Mouse (Mus musculus): ENCODE measurements around the gene Ing2. TPM values are rescaled to one million over a fixed set of nuclear protein-coding genes. Genes with fewer than 3 reads are reported as not detected.

Gene Ing2
- total RNA-seq, 2 experiments from 2014 or later = 10.5 to 11.6 TPM

DNA sequence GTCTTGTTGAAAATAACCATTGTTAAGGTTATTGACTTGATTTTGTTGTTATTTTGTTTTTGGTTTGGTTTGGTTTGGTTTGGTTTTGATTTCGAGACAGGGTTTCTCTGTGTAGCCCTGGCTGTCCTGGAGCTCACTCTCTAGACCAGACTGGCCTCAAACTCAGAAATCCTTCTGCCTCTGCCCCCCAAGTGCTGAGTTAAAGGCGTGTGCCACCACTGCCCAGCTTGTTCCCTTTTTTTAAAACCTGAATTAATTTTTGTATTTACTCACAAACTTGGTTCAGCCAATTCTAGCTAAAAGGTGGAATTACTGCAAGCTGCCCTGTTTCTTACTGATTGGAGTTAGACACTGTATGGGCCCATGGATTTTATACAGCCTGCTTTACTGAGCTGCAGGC is 1.3 kb upstream of the Ing2 start:
- DNase-seq = no peak
- intact Hi-C loops (cut with DNase I) = loop anchor here (2.0 to 5.0 kb wide), 2 partner anchors 14 to 144 kb away; partner anchors contain the start of genes Rwdd4a and Trappc11

- intact Hi-C loops (cut with DNase I) = loop anchor here (2.0 to 5.0 kb wide), 2 partner anchors 15 to 144 kb away; partner anchors contain the start of genes Rwdd4a and Trappc11
Observed at GRCm38 (mm10) chr8:47676224-47676623, 868 bp upstream of the Ing2 start.

DNA sequence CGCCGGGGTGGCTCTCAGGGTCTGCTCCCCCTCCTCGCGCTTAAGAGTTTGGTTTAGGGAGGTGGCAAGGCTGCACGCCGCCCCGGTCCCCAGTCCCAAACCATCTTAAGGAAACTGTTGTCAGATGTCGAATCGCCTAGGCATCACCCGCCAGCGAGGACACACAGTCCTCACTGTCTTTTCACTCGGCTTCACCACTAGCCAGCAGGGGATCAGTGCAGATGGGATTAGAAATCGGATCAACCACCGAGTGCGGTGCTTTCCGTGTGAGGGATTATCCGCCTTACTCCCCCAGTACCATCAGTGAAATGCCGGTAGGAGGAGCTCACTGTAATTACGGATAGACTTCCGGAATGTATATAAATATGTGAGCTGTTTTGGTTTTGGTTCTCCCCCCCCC is 430 bp upstream of the Ing2 start:
- intact Hi-C loops (cut with DNase I) = loop anchor here (2.0 to 5.0 kb wide), 3 partner anchors 15 to 143 kb away; partner anchors contain the start of genes Cdkn2aip, Rwdd4a and Trappc11
- no peak for DNase-seq

More at GRCm38 (mm10) chr8:47676224-47676623, 868 bp upstream of the Ing2 start:
- DNase-seq = peak; percentile 8 to 14

DNA sequence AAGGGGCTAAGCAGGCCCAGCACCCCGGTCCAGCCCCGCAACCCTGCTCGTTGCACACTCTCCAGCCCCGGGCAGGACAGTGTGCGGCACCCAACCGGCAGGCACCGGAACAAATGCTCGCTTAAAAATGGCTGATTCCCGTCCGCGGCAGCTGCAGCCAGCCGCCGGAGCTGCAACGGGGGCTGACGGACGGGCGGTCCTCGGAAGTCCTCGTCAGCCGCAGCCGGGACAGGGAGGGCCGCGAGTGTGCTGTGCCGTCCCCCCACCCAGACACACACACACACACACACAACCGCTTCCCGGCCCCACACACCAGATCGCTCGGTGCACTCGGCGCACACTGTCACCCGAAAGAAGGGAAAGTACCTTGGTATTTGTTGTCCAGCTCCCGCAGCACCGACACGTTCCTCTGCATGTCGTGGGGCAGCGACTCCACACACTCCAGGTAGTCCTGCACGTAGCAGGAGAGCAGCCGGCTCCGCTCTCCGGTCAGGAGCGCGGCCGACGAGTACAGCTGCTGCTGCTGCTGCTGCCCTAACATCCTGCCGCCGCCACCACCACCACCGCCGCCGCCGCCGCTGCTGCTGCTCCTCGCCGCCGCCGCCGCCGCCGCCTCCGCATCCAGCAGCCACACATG is 1.1 kb downstream of the Ing2 start:
- DNase-seq = peak in 1 of 2 experiments; percentile 52
- intact Hi-C loops (cut with DNase I) = loop anchor here (2.0 kb wide), 1 partner anchor 39 kb away; the partner anchor contains the start of gene Cdkn2aip

GRCm38 (mm10) chr8:47673317-47674139 is 1.8 kb downstream of the Ing2 start:
- DNase-seq = peak; percentile 93 to 95
- intact Hi-C loops (cut with DNase I) = loop anchor here (2.0 kb wide), 1 partner anchor 39 kb away; the partner anchor contains the start of gene Cdkn2aip

GRCm38 (mm10) chr8:47664231-47664785 is 11.0 kb downstream of the Ing2 start:
- intact Hi-C loops (cut with DNase I) = no loop called here
- no peak for DNase-seq

GRCm38 (mm10) chr8:47663201-47663600 is 12.2 kb downstream of the Ing2 start:
- intact Hi-C loops (cut with DNase I) = no loop called here
- no peak for DNase-seq

DNA sequence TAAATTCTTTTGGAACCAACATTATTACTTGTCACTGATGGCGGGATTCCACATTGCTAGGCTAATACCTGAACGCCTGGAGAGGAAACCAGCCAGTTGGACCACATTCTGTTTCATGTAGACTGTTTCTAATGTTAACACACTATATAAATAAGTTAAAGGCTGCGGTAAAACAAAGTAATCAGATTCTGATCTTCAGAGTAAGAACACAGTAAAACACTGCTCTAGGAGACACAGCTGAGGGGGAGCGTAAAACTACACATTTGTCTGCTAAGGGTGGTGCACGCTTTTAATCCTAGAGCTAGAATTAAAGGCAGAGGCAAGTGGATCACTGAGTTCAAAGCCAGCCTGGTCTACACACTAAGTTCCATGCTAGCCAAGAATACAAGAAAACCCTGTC is 12.6 kb downstream of the Ing2 start:
- intact Hi-C loops (cut with DNase I) = no loop called here

DNA sequence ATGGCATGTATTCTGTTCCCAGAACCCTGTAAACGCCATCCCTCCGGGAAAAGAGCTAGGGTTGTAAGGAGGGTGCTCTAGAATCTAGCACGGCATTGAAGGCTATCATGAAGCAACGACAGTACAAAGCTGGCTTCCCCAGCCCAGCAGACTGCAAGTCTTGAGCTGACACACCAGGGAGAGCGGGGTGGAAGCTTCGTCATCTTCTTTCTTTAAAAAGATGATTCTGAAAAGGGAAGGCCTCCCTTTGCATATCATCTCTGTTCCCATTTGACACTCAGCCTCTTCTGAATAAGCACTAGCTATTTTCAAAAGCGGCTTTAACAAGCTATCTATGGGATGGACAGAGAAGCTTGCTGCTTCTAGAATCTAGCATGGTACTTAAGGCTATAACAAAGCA is 15.0 kb downstream of the Ing2 start:
- intact Hi-C loops (cut with DNase I) = no loop called here
- DNase-seq = no peak

More for the DNA sequence above, 12.6 kb downstream of the Ing2 start:
- DNase-seq = no peak

- intact Hi-C loops (cut with DNase I) = no loop called here
- DNase-seq = no peak
Observed at GRCm38 (mm10) chr8:47659463-47659862, 15.9 kb downstream of the Ing2 start.

GRCm38 (mm10) chr8:47654406-47654805 is 20.9 kb downstream of the Ing2 start:
- intact Hi-C loops (cut with DNase I) = no loop called here

GRCm38 (mm10) chr8:47652737-47653076 is 22.6 kb downstream of the Ing2 start:
- intact Hi-C loops (cut with DNase I) = no loop called here

More at GRCm38 (mm10) chr8:47654406-47654805, 20.9 kb downstream of the Ing2 start:
- DNase-seq = no peak

GRCm38 (mm10) chr8:47651913-47652736 is 23.2 kb downstream of the Ing2 start:
- intact Hi-C loops (cut with DNase I) = no loop called here
- DNase-seq = no peak

More at GRCm38 (mm10) chr8:47652737-47653076, 22.6 kb downstream of the Ing2 start:
- DNase-seq = no peak

- intact Hi-C loops (cut with DNase I) = no loop called here
- DNase-seq = no peak
Observed at GRCm38 (mm10) chr8:47650853-47651252, 24.5 kb downstream of the Ing2 start.

DNA sequence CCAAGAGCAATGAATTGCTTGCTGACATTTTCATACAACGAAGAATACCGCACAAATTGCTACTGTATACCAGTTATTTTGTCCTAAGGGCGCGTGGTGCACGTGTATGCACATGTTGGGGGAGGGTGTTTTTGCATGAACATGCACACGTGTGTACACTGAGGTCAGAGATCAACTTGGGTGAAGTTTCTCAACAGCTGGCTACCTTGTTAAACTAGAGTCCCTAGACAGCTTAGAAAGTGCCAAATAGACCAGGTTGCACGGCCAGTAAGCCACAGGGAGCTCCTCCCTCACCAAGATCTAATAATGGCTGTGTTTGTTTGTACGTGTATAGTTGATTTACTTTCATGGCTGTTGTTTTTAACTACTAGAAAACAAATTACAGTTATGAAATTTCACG is 25.8 kb downstream of the Ing2 start:
- intact Hi-C loops (cut with DNase I) = no loop called here
- DNase-seq = no peak

DNA sequence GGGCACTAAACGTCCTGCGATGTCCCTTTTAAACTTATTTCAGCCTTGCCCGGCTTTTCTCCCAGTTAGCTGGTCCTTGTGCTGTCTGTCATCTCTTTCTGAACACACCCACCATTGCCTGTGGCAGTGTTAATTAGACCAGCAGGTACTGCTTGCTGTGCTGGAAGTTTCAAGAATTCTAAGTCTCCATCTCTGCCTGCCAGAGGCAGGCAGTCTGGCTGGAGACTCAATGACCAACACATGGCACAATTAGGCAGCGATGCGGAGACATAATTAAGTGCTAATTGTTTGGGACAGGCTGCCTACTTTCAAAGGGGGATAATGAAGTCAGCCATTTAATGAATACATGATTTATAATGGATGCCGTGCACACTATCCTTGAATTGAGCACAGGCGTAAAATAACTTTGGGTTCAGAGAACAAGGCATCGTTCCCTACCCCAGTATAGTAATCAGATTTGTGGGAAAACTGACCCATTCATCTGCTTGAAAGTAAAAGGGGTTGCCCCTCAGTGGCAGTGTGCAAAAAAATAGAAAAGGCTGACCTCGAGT is 32.8 kb downstream of the Ing2 start:
- no peak for DNase-seq
- intact Hi-C loops (cut with DNase I) = no loop called here

GRCm38 (mm10) chr8:47637152-47637551 is 38.2 kb downstream of the Ing2 start:
- DNase-seq = no peak
- intact Hi-C loops (cut with DNase I) = no loop called here

- intact Hi-C loops (cut with DNase I) = no loop called here
- no peak for DNase-seq
Observed at GRCm38 (mm10) chr8:47636032-47636431, 39.3 kb downstream of the Ing2 start.

GRCm38 (mm10) chr8:47634791-47635341 is 40.5 kb downstream of the Ing2 start:
- DNase-seq = no peak
- intact Hi-C loops (cut with DNase I) = no loop called here

- no peak for DNase-seq
- intact Hi-C loops (cut with DNase I) = no loop called here
Observed at GRCm38 (mm10) chr8:47621144-47621543, 54.2 kb downstream of the Ing2 start.
